Mouse (Mus musculus) erythroblast, adult 5-6 weeks (primary cell): Measurements from ENCODE around the gene Slc35b3. TPM values are rescaled to one million over a fixed set of nuclear protein-coding genes. Genes with fewer than 3 reads are reported as not detected.

Source experiments
- ATAC-seq: replicated peaks from 2 replicates; pipeline ENCODE4 v1.8.0; 2016; ENCODE audit warnings: moderate number of reproducible peaks, mild to moderate bottlenecking, moderate TSS enrichment, inconsistent platforms; ENCODE audit not compliant: poor library complexity, low FRiP score, severe bottlenecking
- total RNA-seq, 2 experiments: library from RNA; stranded (forward) in 1 of 2; stranded (reverse) in 1 of 2; fragments of 150-400 nt in 1 of 2; fragments of 200-764, 138-1000 nt in 1 of 2; gene quantifications; 2 replicates each; pipeline versions ENCODE4 v1.2.3 to v1.2.4; 2015 to 2017; ENCODE audit warnings: low replicate concordance in 2 of 2

The Slc35b3 gene
- total RNA-seq, 2 experiments from 2014 or later, result 0.58 to 2.2 TPM

DNA sequence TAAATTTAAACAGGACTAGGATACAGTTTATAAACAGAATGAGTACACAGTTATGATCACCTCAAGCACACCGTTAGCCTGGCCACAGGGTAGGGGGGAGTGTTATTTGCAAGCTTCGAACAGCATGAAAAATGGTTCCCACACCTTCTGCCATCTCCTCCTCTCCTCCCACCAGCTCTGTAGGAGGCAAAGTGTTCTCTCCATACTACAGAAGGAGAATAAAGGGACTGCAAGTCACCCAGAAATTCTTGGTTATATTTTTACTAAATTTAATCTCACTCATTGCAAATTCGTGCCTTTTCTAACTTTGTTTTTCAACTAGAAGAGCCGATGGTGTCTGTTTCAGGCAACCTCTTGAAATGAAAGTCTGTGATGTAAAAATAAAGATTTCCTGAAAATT, 18.9 kb downstream of the Slc35b3 start:
- no peak for ATAC-seq

DNA sequence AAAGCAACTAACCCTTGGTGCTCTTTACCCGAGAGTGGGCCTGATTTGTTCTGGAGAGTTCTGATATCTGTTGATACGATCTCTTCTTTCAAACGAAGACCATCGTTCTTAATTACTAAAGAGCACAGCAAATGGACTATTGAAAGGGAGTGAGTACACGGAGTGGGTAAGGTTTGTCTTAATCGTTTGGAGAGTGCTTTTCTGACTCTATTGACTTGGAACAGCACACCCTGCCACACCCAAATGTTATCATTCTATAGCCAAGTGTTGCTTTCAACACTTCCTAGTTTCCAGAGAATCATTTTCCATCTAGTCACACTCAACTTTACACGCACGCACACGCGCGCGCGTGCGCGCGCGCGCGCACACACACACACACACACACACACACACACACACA, 19.4 kb downstream of the Slc35b3 start:
- no peak for ATAC-seq

DNA sequence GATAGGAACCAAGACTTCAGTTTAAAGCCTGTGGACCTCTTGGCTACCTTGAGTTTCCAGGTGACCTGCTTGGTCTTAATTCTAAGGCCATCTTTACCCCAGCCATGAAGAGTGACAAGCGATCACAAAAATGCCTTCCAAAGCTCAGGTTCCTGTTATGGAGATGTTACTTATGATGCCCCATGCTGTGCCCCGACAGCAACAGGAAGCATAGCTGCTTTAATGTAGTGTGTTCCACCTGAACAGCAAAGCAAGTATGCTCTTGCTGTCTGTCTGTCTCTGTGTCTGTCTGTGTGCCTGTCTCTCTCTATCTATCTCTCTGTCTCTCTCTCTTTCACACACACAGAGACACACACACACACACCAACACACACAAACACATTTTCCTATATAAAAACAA, 22.2 kb downstream of the Slc35b3 start:
- ATAC-seq, result no peak

DNA sequence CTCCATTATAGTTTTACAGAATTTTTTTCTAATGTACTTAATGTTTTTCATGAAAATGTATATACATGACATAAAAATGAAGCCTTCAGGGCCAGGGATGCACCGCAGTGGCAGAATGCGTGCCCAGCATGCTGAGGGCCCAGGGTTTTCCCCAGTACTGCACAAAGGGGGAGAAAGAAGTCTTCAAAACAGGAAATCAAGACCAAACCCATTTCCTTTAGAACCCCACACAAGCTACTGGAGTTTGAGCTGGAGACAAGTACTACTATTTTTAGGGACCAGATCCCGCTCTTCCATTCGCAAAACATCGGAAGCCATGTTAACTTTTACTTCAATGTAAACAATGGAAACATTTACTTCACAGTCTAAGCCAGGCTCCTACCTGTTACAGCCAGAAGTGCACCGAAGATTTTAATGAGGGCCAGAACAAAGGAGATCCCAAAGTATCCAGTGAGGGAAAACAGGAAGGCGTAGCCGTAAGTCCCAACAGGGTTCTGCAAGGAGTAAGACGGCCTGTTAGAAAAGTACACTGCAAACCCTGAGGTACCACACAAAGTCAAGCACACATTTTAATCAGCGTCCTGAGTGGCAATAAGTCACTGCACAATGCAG, 23.7 kb downstream of the Slc35b3 start:
- no peak for ATAC-seq

DNA sequence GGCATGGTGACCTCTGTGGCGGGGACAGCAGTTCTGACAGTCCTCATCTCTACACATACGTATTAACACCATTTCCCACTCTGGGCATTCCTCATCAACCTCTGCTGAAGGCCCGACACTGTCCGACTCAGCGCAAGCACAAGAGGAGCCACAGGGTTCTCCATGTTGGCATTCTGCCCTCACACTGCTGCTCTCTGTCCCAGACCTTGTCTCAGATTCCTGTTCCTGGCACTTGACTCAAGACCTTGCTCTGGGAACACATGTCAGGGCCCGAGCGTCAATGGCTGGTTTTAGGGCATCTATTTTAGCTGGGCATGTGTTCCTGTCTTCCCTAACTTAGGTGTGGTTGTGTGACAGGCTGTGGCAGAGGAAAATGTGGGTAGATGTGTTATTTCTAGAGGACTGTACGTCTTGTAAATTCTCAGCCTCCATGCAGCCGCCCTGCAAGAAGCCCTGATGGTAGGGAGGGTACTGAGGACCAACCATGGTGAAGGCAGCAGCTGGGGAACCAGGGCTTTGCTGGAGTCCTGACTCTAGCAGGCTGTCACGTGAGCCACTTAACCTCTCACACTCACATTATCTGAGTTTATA, 24.7 kb downstream of the Slc35b3 start:
- ATAC-seq, result no peak

DNA sequence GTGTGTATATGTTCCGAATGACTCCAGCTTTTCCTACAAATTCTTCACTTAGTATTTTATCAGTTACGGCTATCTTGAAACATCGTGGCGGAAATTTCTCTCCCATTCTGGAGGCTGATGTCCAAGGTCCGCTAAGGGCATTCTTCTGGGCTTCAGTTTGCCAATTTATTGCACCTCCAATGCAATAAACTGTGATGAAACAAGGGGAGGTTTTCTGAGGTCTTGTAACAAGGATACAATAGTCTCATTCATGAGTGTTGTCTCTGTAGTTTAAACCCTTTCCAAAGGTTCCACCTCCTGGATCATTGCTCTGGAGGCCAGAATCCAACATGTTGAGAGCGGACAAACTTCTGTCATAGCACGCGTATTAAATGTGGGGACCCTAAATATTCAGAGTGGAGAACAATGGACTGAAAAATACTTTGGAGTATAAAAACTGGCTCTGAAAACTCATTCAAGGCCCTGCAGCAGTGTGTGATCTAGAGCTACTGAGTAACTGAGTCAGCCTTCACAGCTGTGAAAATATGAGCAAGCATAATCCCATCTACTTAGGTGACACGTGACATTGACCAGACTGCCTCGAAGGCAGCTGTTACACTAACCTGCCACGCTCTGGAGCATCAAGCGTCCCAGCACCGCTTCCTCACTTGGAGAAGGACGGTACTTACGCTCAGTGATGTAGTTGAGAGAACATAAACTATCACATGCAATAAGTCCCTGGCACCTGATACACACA, 30.7 kb downstream of the Slc35b3 start:
- ATAC-seq, result no peak

DNA sequence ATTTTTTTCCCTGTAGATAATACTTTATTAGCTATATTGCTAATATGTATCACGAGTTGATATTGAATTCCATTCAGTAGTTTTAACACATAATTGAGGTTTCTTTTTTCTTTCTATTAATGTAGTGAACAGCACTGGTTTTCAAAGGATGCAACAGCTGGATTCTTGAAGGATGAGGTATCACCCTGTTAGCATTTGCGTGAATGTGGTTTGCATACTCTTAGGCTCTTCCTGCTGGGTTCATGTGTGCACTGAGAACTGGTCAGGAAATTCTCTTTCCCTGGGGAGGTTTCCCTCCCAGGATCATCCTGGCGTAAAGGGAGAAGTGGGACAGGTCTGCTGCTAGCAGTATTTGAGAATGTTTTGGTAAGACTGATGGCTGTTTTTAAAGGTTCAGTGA, 38.0 kb downstream of the Slc35b3 start:
- no peak for ATAC-seq

DNA sequence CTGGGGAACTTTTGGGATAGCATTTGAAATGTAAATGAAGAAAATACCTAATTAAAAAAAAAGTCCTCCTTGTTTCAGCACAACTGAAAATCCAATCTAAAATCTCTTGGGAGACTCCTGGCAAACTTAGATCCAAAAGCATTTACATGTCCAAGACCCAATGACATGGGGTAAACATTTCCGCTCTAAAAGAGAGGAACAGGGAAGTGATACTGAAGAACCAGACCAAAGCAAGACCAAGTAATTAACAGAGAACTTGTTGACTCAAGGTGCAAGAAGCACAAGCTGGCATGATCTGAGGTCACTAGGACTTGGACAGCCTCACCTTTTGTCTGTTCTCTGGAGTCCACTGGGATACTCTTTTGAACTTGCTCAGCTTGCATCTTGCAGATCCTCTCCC, 39.4 kb downstream of the Slc35b3 start:
- no peak for ATAC-seq

DNA sequence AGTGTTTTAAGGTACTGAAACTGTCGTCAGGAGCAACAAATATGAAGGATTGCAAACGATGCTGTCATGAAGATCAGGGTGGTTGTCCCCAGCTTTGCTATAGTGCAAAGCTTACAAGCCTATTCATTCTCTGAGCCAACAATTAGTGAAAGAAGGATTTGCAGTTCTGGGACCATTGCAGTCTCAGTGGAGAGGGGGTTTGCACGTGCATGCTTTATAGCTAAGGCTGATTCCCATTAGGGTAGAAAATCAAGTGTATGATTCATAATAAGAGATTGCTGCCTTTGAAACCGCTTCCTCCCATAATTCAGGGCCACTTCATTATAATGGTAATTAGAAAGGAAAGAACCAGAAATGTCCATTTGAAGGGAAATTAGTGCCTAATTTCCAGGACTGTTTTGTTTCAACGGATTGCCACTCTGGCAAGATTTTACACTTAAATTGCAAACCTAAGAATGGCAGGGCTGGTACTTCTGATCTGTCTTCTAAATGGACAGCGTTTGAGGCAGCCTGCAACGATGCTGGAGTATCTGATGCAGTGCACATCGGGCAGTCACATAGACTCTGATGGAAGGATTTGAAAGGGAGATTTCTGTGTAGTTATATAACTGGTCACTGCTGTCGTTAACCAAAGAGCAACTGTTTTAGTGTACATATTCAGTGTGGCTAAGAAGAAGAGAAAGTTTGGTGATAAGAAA, 42.3 kb downstream of the Slc35b3 start:
- no peak for ATAC-seq

DNA sequence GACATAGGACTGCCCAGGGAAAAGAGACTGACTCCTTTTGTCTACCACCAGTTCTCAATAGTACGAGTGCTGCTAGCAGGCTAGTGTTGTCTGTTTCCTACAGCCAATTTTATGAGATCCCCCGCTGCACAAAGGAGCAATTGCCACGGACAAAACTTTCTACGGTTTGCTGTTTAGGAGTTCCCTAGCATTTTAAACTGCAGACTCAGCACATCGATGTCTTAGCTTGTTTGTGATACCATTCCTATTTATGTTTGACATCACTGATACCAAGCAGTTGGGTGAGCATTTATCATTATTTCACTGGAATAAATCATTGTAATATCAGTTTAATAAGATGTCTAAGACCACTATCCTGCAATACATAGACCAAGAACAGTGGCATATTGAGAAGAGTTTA, 43.1 kb downstream of the Slc35b3 start:
- no peak for ATAC-seq

DNA sequence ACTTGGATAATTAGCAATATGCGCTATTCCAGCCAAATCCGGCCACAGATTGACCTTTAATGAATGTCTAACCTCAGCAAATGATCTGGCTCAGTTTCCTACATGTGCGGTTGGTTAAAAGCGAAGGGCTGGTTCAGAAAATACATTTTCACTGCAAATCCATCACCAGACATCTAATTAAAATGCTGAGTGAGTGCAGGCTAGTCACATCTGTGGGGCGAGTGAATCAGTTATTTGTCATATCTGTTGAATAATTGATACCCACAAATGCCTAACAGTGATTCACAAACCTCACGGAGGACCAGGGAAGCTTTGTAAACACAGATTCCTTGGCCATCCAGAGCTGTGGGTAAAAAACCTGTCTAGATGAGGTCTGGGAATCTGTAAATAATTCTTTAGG, 45.9 kb downstream of the Slc35b3 start:
- no peak for ATAC-seq

DNA sequence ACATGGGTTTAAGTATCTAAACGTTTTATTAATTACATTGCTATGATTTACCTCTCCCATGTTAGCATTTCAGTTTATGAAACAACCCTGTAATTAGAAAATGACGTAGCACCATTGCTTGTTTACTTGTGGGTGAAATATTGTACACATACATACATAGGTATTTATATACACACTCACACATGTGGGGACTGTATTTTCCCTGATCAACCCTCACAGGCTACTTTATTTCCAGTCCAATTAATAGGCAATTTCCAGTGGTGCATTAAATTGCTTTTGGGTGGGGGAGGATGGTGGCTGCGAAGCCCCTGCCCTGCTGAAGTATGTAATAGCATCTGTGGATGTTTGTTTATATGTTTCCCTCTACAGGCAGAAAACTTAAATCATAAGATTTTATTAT, 68.3 kb downstream of the Slc35b3 start:
- no peak for ATAC-seq
